9 mouse cellular contexts compared by ENCODE assay signal in genomic region chr16:44557084-44557483, GRCm38 (mm10). TPM values are rescaled to one million over a fixed set of nuclear protein-coding genes. Genes with fewer than 3 reads are reported as not detected.
DNase-seq lines count a peak whose midpoint lies in the region; ATAC-seq lines count a peak whose summit lies in the region.
"Had no signal": no experiment of that assay in that cellular context is flagged by ENCODE, and none has a peak within 500 bp of the region (broad histone marks: within the 10 kb centered on the region; RNA-seq: fewer than 3 reads in every experiment).

No protein-coding gene starts in this region.

- intact Hi-C loops in heart, postnatal 25 days (cut with DNase I), result loop anchor here (5.0 kb wide), 1 partner anchor 75 kb away; no protein-coding TSS in a partner anchor

- peak overlapping the region; percentile 82; the same call in 1 of the 2 replicates for H3K9ac ChIP-seq in heart, embryonic 14.5 days (ENCODE audit: low read length)
- H3K9ac ChIP-seq in forebrain, embryonic 14.5 days (ENCODE audit: low read length), result peak overlapping the region; percentile 98

- no peak for ATAC-seq in heart, embryonic 14.5 days (ENCODE audit: insufficient number of reproducible peaks, insufficient read depth, low FRiP score, low read depth)
- ATAC-seq in forebrain, embryonic 14.5 days, result no peak

- H3K4me3 ChIP-seq in heart, embryonic 14.5 days (ENCODE audit: control insufficient read depth in 1 of 2, insufficient read depth in 1 of 2, low read depth in 1 of 2, low read length in 2 of 2), result peak overlapping the region; percentile 87 to 88
- peak overlapping the region; percentile 74 for H3K4me3 ChIP-seq in brown adipose tissue, adult 24 weeks (ENCODE audit: insufficient read depth, low read depth, low read length)
- H3K4me3 ChIP-seq in forebrain, embryonic 14.5 days (ENCODE audit: low read depth, low read length), result peak overlapping the region; percentile 87
- H3K4me3 ChIP-seq in midbrain, embryonic 10.5 days, result peak overlapping the region; percentile 78

- no peaks in the 10 kb centered on the region for H3K9me3 ChIP-seq in heart, embryonic 14.5 days (ENCODE audit: control insufficient read depth, low read length)
- no peaks in the 10 kb centered on the region for H3K9me3 ChIP-seq in forebrain, embryonic 14.5 days (replicated peaks; ENCODE audit: control insufficient read depth, low read length)
- H3K9me3 ChIP-seq in midbrain, embryonic 10.5 days (replicated peaks), result no peaks in the 10 kb centered on the region

- H3K27ac ChIP-seq in heart, embryonic 14.5 days (replicated peaks in 1 of 2; ENCODE audit: control insufficient read depth in 1 of 2, insufficient read depth in 1 of 2, low read depth in 2 of 2, low read length in 2 of 2), result 0 out of 4 replicates have a peak overlapping the region, but pooled peaks of 1 of the 2 experiments have one; percentile 58
- H3K27ac ChIP-seq in brown adipose tissue, adult 24 weeks (replicated peaks; ENCODE audit: low read depth, low read length), result no peak overlapping the region
- H3K27ac ChIP-seq in forebrain, embryonic 14.5 days (ENCODE audit: low read depth, low read length), result peak overlapping the region; percentile 94
- H3K27ac ChIP-seq in midbrain, embryonic 10.5 days (replicated peaks), result peak overlapping the region; percentile 99

- no peaks in the 10 kb centered on the region for H3K36me3 ChIP-seq in heart, embryonic 14.5 days (ENCODE audit: control insufficient read depth, insufficient read depth, low read length)
- no peaks in the 10 kb centered on the region for H3K36me3 ChIP-seq in forebrain, embryonic 14.5 days (ENCODE audit: control insufficient read depth, insufficient read depth, low read length)
- H3K36me3 ChIP-seq in midbrain, embryonic 10.5 days, result peaks cover 26% of the 10 kb centered on the region

- no peaks in the 10 kb centered on the region for H3K27me3 ChIP-seq in heart, embryonic 14.5 days (ENCODE audit: control insufficient read depth, insufficient read depth, low read length)
- H3K27me3 ChIP-seq in forebrain, embryonic 14.5 days (replicated peaks; ENCODE audit: control insufficient read depth, insufficient read depth, low read length), result no peaks in the 10 kb centered on the region
- no peaks in the 10 kb centered on the region for H3K27me3 ChIP-seq in midbrain, embryonic 10.5 days (ENCODE audit: low read depth, poor library complexity, severe bottlenecking)

- 55% methylated on average over 7 of the region's 7 CpGs for WGBS in heart, embryonic 14.5 days
- 3% methylated on average over 7 of the region's 7 CpGs for WGBS in forebrain, embryonic 14.5 days
- WGBS in midbrain, embryonic 10.5 days, result 28% methylated on average over 7 of the region's 7 CpGs

- DNase-seq in heart, postnatal 25 days (ENCODE audit: low spot score), result no peak
- no peak for DNase-seq in forebrain, embryonic 14.5 days (ENCODE audit: low spot score)
- DNase-seq in midbrain, embryonic 10.5 days (ENCODE audit: low spot score), result no peak
- DNase-seq in spleen, adult 12 weeks (ENCODE audit: low spot score), result no peak
- no peak for DNase-seq in left cerebral cortex, adult 9 months (ENCODE audit: low spot score in 2 of 2)
- DNase-seq in left cerebral cortex, adult 8-10 months (ENCODE audit: low spot score in 2 of 2), result no peak

- peak overlapping the region; percentile 92 for H3K4me2 ChIP-seq in heart, embryonic 14.5 days (ENCODE audit: low read length)
- peak overlapping the region; percentile 73 for H3K4me2 ChIP-seq in forebrain, embryonic 14.5 days (ENCODE audit: low read length)

- peaks cover 0 to 4% of the 10 kb centered on the region in 2 experiments; a peak in 2 of 4 replicates for H3K4me1 ChIP-seq in heart, embryonic 14.5 days (ENCODE audit: control insufficient read depth in 2 of 2, insufficient read depth in 2 of 2, low read length in 2 of 2)
- no peaks in the 10 kb centered on the region; the same call in 1 of the 2 replicates for H3K4me1 ChIP-seq in brown adipose tissue, adult 24 weeks (ENCODE audit: control insufficient read depth, insufficient read depth, insufficient read length, low read length)
- H3K4me1 ChIP-seq in forebrain, embryonic 14.5 days (ENCODE audit: control insufficient read depth, insufficient read depth, low read length), result peaks cover 47% of the 10 kb centered on the region
- H3K4me1 ChIP-seq in midbrain, embryonic 10.5 days, result peaks cover 83% of the 10 kb centered on the region

RNA-seq across cellular contexts. Expression of gene Boc, which starts 1.6 kb away (rescaled TPM):
- 6.0 and 7.6 TPM in 2 replicates for polyA plus RNA-seq in heart, embryonic 14.5 days (2014; fragmentation: Nextera tagmentation; extraction: Ambion mirVana)
- total RNA-seq in heart, postnatal 25 days (2021), result 1 to 10 TPM; 4.5 to 5.8 TPM
- 2.1 and 2.4 TPM in 2 replicates for polyA plus RNA-seq in brown adipose tissue, adult 24 weeks (2012; ENCODE audit: insufficient read depth, insufficient read length, missing spikeins)
- polyA plus RNA-seq in forebrain, embryonic 14.5 days (2014; fragmentation: Nextera tagmentation; extraction: Ambion mirVana), result 11.5 and 13.3 TPM in 2 replicates
- polyA plus RNA-seq in midbrain, embryonic 10.5 days (2016; fragmentation: Nextera tagmentation; extraction: Ambion mirVana), result 30.8 and 37.1 TPM in 2 replicates
- total RNA-seq in left cerebral cortex, adult 8-10 months (2022), result 10 to 100 TPM; 13.9 to 16.8 (median 15.3) TPM
- total RNA-seq: common myeloid progenitor, adult 5-6 weeks had no signal
